Mouse (Mus musculus): ENCODE results near the gene Foxd1.

- TF ChIP-seq CTCF (IDR thresholded peaks at IDR 0.05; ENCODE audit: extremely low read depth, insufficient read depth, low read length) (no peak), POLR2A (IDR thresholded peaks at IDR 0.05; ENCODE audit: extremely low read depth, insufficient read depth, low read length) (no peak)
These were observed 42.4 kb upstream of the Foxd1 start for GRCm38 (mm10) chr13:98311597-98311996.
